Mouse (Mus musculus) ES-E14 (cell line): ENCODE measurements around the gene Rapgef6. TPM values are rescaled to one million over a fixed set of nuclear protein-coding genes. Genes with fewer than 3 reads are reported as not detected.

Experiments used
- DNase-seq: peaks from one replicate; pipeline ENCODE4 v3.0.0-alpha.2; 2013; ENCODE audit warnings: low read depth, low spot score
- H3K27ac ChIP-seq: 2 replicates; pipeline ENCODE4 v1.5.1; 2012; ENCODE audit warnings: low read depth, mild to moderate bottlenecking, low read length, moderate library complexity, mixed read lengths; ENCODE audit not compliant: poor library complexity, insufficient read depth, severe bottlenecking
- H3K36me3 ChIP-seq: 2 replicates; pipeline ENCODE4 v1.6.1; 2012; ENCODE audit warnings: mild to moderate bottlenecking, low read length, moderate library complexity, mixed read lengths; ENCODE audit not compliant: control insufficient read depth, poor library complexity, insufficient read depth, severe bottlenecking
- H3K4me1 ChIP-seq, 2 experiments: fragments of 150-350 bp in 1 of 2; sonication (generic) in 1 of 2; 2 replicates each; pipeline ENCODE4 v1.6.1; 2012; ENCODE audit warnings: low read length in 2 of 2, mild to moderate bottlenecking in 1 of 2, mixed read lengths in 1 of 2; ENCODE audit not compliant: control insufficient read depth in 2 of 2, insufficient read depth in 2 of 2, poor library complexity in 1 of 2
- H3K4me3 ChIP-seq, 2 experiments: fragments of 150-350 bp in 1 of 2; sonication (generic) in 1 of 2; 2 replicates each; pipeline ENCODE4 v1.5.1; 2012; ENCODE audit warnings: low read length in 2 of 2, low read depth in 1 of 2, mild to moderate bottlenecking in 1 of 2, mixed read lengths in 1 of 2; ENCODE audit not compliant: insufficient read depth in 1 of 2, poor library complexity in 1 of 2, severe bottlenecking in 1 of 2
- H3K9ac ChIP-seq: 2 replicates; pipeline ENCODE4 v1.6.1; 2012; ENCODE audit warnings: low read depth, mild to moderate bottlenecking, low read length, mixed read lengths; ENCODE audit not compliant: poor library complexity, insufficient read depth, severe bottlenecking
- H3K9me3 ChIP-seq: fragments of 150-350 bp; sonication (generic); 2 replicates; pipeline ENCODE4 v1.6.1; 2012; ENCODE audit warnings: low read depth, mild to moderate bottlenecking, low read length; ENCODE audit not compliant: control insufficient read depth, insufficient read depth
- CHD2 ChIP-seq: IDR thresholded peaks from 2 replicates; pipeline ENCODE4 v1.6.1; 2014; ENCODE audit warnings: mild to moderate bottlenecking, low read depth, low read length, inconsistent platforms
- HCFC1 ChIP-seq: IDR thresholded peaks from 2 replicates; pipeline ENCODE4 v1.6.1; 2012; ENCODE audit warnings: low read length, inconsistent platforms, borderline replicate concordance; ENCODE audit not compliant: insufficient read depth
- MAFK ChIP-seq: IDR thresholded peaks from 2 replicates; pipeline ENCODE4 v1.6.1; 2014; ENCODE audit warnings: mild to moderate bottlenecking, low read depth, low read length, inconsistent platforms; ENCODE audit not compliant: insufficient read depth
- ZC3H11A ChIP-seq: IDR thresholded peaks from 2 replicates; pipeline ENCODE4 v1.6.1; 2012; ENCODE audit warnings: low read depth, mild to moderate bottlenecking, inconsistent platforms, low read length, borderline replicate concordance
- ZNF384 ChIP-seq: IDR thresholded peaks from 2 replicates; pipeline ENCODE4 v1.6.1; 2012; ENCODE audit warnings: low read depth, low read length, inconsistent platforms
- in situ Hi-C, 2 experiments: fragments of 600-800 bp; cut with MboI; formaldehyde crosslinking; loops; one replicate each; pipeline ENCODE4 v1.15.1; 2025; ENCODE audit warnings: low sequenced_read_pairs in 2 of 2, inconsistent platforms in 1 of 2; ENCODE audit not compliant: unreplicated experiment in 2 of 2
- total RNA-seq: library from RNA; depleted of rRNA; stranded (reverse); fragments of 300-350 nt; gene quantifications from 2 replicates; pipeline ENCODE4 v1.2.3, GENCODE M21; 2012

Gene Rapgef6
- total RNA-seq, 1 experiment = 28.5 TPM

DNA sequence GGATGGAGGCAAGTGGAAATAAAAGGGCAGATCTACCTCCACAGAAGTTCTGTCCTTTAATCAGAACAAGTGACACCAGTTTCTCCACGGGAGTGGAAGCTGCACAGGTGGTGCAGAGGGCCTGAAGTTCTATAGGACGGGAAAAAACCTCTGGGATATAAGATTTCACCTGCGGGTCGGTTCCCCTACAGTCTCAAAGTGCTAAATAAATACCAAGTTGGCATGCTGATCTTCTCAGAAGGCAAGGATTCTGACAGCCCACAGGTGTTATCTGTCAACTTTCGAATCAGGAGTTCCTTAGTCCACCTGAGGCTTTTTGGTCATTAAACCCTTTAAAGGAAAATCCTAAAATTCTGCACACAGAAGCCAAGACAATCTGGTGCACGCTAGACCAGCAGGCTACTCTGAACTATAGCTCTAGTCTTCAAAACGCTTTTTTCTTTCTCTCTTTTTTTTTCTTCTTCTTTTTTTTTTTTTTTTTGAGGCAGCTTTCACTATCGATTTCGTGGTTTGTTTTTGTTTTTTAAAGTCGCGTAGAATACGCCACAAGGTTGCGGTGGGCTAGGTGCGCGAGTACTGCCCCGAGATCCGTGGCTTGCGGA lies 619 bp upstream of the Rapgef6 start:
- no peak for TF ChIP-seq HCFC1
- TF ChIP-seq ZNF384 = peak; percentile 72; the same call in 1 of the 2 replicates
- H3K4me3 ChIP-seq = peak overlapping the region; percentile 75 to 80
- no peaks in the 10 kb centered on the region for H3K4me1 ChIP-seq
- DNase-seq = no peak
- in situ Hi-C loops = no loop called here
- H3K9me3 ChIP-seq = no peaks in the 10 kb centered on the region
- peak overlapping the region; percentile 86 for H3K9ac ChIP-seq
- no peaks in the 10 kb centered on the region for H3K36me3 ChIP-seq
- peak overlapping the region; percentile 43; the same call in 1 of the 2 replicates for H3K27ac ChIP-seq

GRCm38 (mm10) chr11:54523431-54524001 lies 869 bp downstream of the Rapgef6 start:
- H3K36me3 ChIP-seq = no peaks in the 10 kb centered on the region
- no peaks in the 10 kb centered on the region for H3K4me1 ChIP-seq
- TF ChIP-seq HCFC1 = no peak
- TF ChIP-seq ZC3H11A = no peak
- no peak for TF ChIP-seq CHD2
- no peak for TF ChIP-seq ZNF384
- in situ Hi-C loops = no loop called here
- peak overlapping the region; percentile 91 for H3K9ac ChIP-seq
- no peak for DNase-seq
- H3K27ac ChIP-seq = no peak overlapping the region
- no peaks in the 10 kb centered on the region for H3K9me3 ChIP-seq
- peak overlapping the region; percentile 90 to 94 for H3K4me3 ChIP-seq

GRCm38 (mm10) chr11:54528002-54528401 lies 5.4 kb downstream of the Rapgef6 start:
- no peaks in the 10 kb centered on the region for H3K4me1 ChIP-seq
- H3K9ac ChIP-seq = no peak overlapping the region
- H3K9me3 ChIP-seq = no peaks in the 10 kb centered on the region
- no peak overlapping the region for H3K27ac ChIP-seq
- in situ Hi-C loops = no loop called here
- no peak for TF ChIP-seq HCFC1
- no peak for TF ChIP-seq ZC3H11A
- no peak for TF ChIP-seq CHD2
- no peak for TF ChIP-seq ZNF384
- TF ChIP-seq MAFK = no peak
- H3K36me3 ChIP-seq = no peaks in the 10 kb centered on the region
- H3K4me3 ChIP-seq = no peak overlapping the region
- DNase-seq = no peak

GRCm38 (mm10) chr11:54530391-54530790 lies 7.7 kb downstream of the Rapgef6 start:
- Histone ChIP-seq H3K9ac (no peak overlapping the region), H3K36me3 (no peaks in the 10 kb centered on the region), H3K4me3 (no peak overlapping the region), H3K27ac (no peak overlapping the region), H3K4me1 (no peaks in the 10 kb centered on the region), H3K9me3 (no peaks in the 10 kb centered on the region)
- in situ Hi-C loops = no loop called here
- no peak for TF ChIP-seq ZNF384
- no peak for TF ChIP-seq MAFK
- TF ChIP-seq ZC3H11A = no peak
- DNase-seq = no peak

DNA sequence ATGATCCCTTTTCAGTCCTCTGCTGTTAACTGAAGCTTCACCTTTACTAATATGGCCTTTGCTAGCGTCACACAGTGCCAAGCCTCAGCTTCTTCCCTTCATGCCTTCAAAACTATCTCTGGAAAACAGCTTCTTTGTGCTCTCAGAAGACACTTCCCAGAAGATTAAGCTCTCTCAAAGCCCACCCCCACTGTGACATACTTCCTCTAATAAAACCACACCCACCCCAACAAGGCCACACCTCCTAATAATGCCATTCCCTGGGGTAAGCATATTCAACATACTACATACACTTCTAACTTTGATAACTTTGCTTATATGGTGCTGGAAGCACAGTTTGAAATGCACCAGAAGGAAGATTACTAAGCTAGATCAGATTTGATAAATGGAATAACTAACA lies 8.3 kb downstream of the Rapgef6 start:
- in situ Hi-C loops = no loop called here
- H3K9me3 ChIP-seq = no peaks in the 10 kb centered on the region
- no peaks in the 10 kb centered on the region for H3K36me3 ChIP-seq
- H3K9ac ChIP-seq = no peak overlapping the region
- no peak for TF ChIP-seq ZNF384
- TF ChIP-seq MAFK = no peak
- TF ChIP-seq CHD2 = no peak
- no peak for TF ChIP-seq HCFC1
- no peak for TF ChIP-seq ZC3H11A
- no peak for DNase-seq
- no peaks in the 10 kb centered on the region for H3K4me1 ChIP-seq
- H3K4me3 ChIP-seq = no peak overlapping the region
- H3K27ac ChIP-seq = no peak overlapping the region
